Mouse (Mus musculus) liver, embryonic 13.5 days (tissue): ENCODE data around the gene Fam102a. TPM values are rescaled to one million over a fixed set of nuclear protein-coding genes. Genes with fewer than 3 reads are reported as not detected.

Source experiments
- ATAC-seq: fragments of 200-750 bp; cut with Nextera tagmentation; 2 replicates; pipeline ENCODE4 v1.8.0; 2017; ENCODE audit warnings: low read depth, mild to moderate bottlenecking, moderate number of reproducible peaks, moderate library complexity
- DNase-seq: peaks from one replicate; pipeline ENCODE4 v3.0.0; 2022
- H3K27ac ChIP-seq: fragments of 300-500 bp; sonication (generic); 2 replicates; pipeline ENCODE4 v1.5.1; 2015; ENCODE audit warnings: moderate library complexity, mild to moderate bottlenecking, inconsistent platforms
- H3K27me3 ChIP-seq: fragments of 300-500 bp; sonication (generic); 2 replicates; pipeline ENCODE4 v1.6.1; 2015; ENCODE audit warnings: mild to moderate bottlenecking, inconsistent platforms
- H3K36me3 ChIP-seq: fragments of 300-500 bp; sonication (generic); 2 replicates; pipeline ENCODE4 v1.6.1; 2015; ENCODE audit warnings: mild to moderate bottlenecking, inconsistent platforms
- H3K4me1 ChIP-seq: fragments of 300-500 bp; sonication (generic); replicated peaks from 2 replicates; pipeline ENCODE4 v1.6.1; 2015; ENCODE audit warnings: inconsistent platforms
- H3K4me2 ChIP-seq: fragments of 300-500 bp; sonication (generic); 2 replicates; pipeline ENCODE4 v1.6.1; 2015; ENCODE audit warnings: inconsistent platforms, mild to moderate bottlenecking, moderate library complexity
- H3K4me3 ChIP-seq: fragments of 300-500 bp; sonication (generic); replicated peaks from 2 replicates; pipeline ENCODE4 v1.5.1; 2015; ENCODE audit warnings: mild to moderate bottlenecking, inconsistent platforms
- H3K9ac ChIP-seq: fragments of 300-500 bp; sonication (generic); 2 replicates; pipeline ENCODE4 v1.6.1; 2015; ENCODE audit warnings: mild to moderate bottlenecking, inconsistent platforms
- H3K9me3 ChIP-seq: fragments of 300-500 bp; sonication (generic); replicated peaks from 2 replicates; pipeline ENCODE4 v1.6.1; 2016; ENCODE audit warnings: inconsistent platforms
- WGBS: fragments of 180-500 bp; shearing (Covaris S2); methylation state at CpG from one replicate; pipeline ENCODE4 v1.1.7; 2015; ENCODE audit not compliant: insufficient replicate concordance; 5-methylcytosine and 5-hydroxymethylcytosine counted together
- polyA plus RNA-seq: library from polyadenylated mRNA; unstranded; fragments of >200 nt; fragmentation: Nextera tagmentation; extraction: Ambion mirVana; gene quantifications from 2 replicates; pipeline ENCODE4 v1.2.1, GENCODE M21; 2015

Gene Fam102a
- polyA plus RNA-seq, 1 experiment from 2014 or later, result 1.1 TPM

DNA sequence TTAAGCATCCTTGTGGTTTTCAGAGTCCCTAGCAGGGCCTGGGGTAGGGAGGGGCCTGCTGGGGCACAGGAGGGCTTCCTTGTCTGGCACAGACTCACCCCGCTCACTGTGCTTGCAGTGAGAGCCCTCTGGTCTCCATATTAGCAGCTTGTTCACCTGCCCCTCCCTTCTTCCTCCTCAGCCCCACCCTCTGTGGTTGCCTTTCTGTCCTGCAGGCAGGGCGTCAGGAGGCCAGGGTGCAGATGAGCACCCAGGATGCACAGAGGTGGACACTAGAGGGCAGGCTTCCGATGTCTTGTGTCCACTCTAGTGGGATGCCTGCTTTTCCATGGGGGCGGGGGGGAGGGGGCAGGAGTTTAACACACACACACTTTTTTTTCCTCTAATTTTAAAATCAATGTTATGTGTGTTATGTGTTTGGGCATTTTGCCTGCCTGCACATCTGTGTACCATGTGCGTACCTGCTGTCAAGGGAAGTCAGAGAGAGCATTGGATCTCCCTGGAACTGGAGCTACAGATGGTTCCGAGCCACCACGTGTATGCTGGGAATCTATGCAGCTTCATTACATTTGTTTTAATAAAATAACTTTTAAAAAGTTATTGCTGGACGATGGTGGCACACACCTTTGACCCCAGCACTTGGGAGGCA lies 66.4 kb downstream of the Fam102a start:
- ATAC-seq, result peak; percentile 79
- H3K4me3 ChIP-seq, result no peak overlapping the region
- peaks cover 4% of the 10 kb centered on the region; the same call in 1 of the 2 replicates for H3K36me3 ChIP-seq
- peak overlapping the region; percentile 54; the same call in 1 of the 2 replicates for H3K9ac ChIP-seq
- 34% methylated on average over 8 of the region's 8 CpGs for WGBS
- peak overlapping the region; percentile 39; the same call in 1 of the 2 replicates for H3K27ac ChIP-seq
- H3K9me3 ChIP-seq, result no peaks in the 10 kb centered on the region
- peak overlapping the region; percentile 67 for H3K4me2 ChIP-seq
- H3K27me3 ChIP-seq, result no peaks in the 10 kb centered on the region
- H3K4me1 ChIP-seq, result peaks cover 39% of the 10 kb centered on the region
- peak; percentile 64 for DNase-seq

GRCm38 (mm10) chr2:32602600-32603054 lies 67.5 kb downstream of the Fam102a start:
- peaks cover 48% of the 10 kb centered on the region for H3K4me1 ChIP-seq

GRCm38 (mm10) chr2:32604631-32605030 lies 69.5 kb downstream of the Fam102a start:
- H3K9me3 ChIP-seq, result no peaks in the 10 kb centered on the region
- peak overlapping the region; percentile 29 for H3K4me3 ChIP-seq
- DNase-seq (no peak), ATAC-seq (no peak)
- 29% methylated on average over 10 of the region's 10 CpGs for WGBS
- no peaks in the 10 kb centered on the region for H3K36me3 ChIP-seq
- H3K27me3 ChIP-seq, result no peaks in the 10 kb centered on the region
- H3K4me1 ChIP-seq, result peaks cover 68% of the 10 kb centered on the region
- no peak overlapping the region for H3K27ac ChIP-seq
- H3K4me2 ChIP-seq, result peak overlapping the region; percentile 38
- peak overlapping the region; percentile 15; the same call in 1 of the 2 replicates for H3K9ac ChIP-seq

More at GRCm38 (mm10) chr2:32602600-32603054, 67.5 kb downstream of the Fam102a start:
- DNase-seq (peak; percentile 81), ATAC-seq (peak; percentile 54)
- under 1% methylated on average over 11 of the region's 11 CpGs for WGBS
- Histone ChIP-seq H3K27ac (peak overlapping the region; percentile 66), H3K9me3 (no peaks in the 10 kb centered on the region), H3K4me3 (peak overlapping the region; percentile 54), H3K4me2 (peak overlapping the region; percentile 67), H3K27me3 (no peaks in the 10 kb centered on the region), H3K36me3 (0 out of 2 replicates have a peak, but pooled peaks cover 4% of the 10 kb centered on the region), H3K9ac (peak overlapping the region; percentile 48; the same call in 1 of the 2 replicates)

DNA sequence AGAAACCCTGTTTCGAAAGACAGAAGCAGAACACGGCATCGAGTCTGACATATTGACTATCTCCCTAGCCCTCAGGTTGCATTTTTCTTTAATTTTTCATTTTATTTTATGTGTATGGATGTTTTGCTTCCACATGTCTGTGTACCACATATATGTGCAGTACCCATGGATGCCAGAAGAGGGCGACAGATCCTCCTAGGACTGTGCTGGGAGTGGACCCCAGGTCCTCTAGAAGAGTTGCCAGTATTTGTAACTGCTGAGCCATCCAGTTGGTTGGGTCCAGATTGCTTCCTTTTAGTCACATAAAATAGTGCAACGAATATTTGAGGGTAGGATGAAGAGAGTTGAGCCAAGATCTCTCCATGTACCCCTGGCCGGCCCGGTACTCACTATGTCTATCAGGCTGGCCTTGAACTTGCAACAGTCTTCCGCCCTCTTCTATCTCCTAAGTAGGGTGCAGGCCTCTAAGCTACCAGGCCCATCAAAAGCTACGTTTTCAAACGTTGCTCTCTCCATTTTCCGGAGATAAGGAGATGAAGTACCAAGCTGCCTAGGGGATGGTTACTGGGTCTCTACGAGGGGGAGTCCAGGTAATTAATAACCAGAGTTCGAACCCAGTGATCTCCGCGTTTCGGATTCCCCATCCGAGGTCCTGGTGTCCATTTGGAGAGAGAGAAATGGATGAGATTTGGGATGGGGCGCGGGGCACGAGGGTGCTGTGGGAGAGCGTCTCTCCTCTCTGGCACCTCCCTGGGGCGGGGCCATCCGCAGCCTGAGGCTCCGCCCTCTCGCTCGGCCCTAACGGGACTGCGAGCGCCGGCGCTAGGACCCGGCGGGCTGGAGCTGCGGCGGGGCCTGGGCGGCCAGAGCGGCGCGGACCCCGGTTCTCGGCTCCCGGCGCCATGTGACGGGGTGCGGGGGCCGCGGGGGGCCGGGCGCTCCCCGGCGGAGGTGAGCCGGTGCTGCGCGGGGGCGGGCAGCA lies 71.3 kb downstream of the Fam102a start:
- 9% methylated on average over 52 of the region's 55 CpGs for WGBS
- H3K9ac ChIP-seq, result peak overlapping the region; percentile 83

GRCm38 (mm10) chr2:32607262-32607947 lies 72.3 kb downstream of the Fam102a start:
- H3K27ac ChIP-seq, result peak overlapping the region; percentile 83
- peak overlapping the region; percentile 83 for H3K9ac ChIP-seq
- DNase-seq (peak; percentile 48), ATAC-seq (peak; percentile 30)
- H3K4me1 ChIP-seq, result peaks cover 79% of the 10 kb centered on the region
- under 1% methylated on average over 34 of the region's 34 CpGs for WGBS
- no peaks in the 10 kb centered on the region for H3K9me3 ChIP-seq
- peak overlapping the region; percentile 97 for H3K4me2 ChIP-seq
- peak overlapping the region; percentile 76 for H3K4me3 ChIP-seq
- no peaks in the 10 kb centered on the region for H3K27me3 ChIP-seq
- peaks cover 5% of the 10 kb centered on the region for H3K36me3 ChIP-seq

More for the DNA sequence above, 71.3 kb downstream of the Fam102a start:
- peak; percentile 74 for ATAC-seq
- peak overlapping the region; percentile 83 for H3K27ac ChIP-seq
- peak; percentile 89 for DNase-seq
- no peaks in the 10 kb centered on the region for H3K27me3 ChIP-seq
- peak overlapping the region; percentile 97 for H3K4me2 ChIP-seq
- H3K9me3 ChIP-seq, result no peaks in the 10 kb centered on the region
- peaks cover 79% of the 10 kb centered on the region for H3K4me1 ChIP-seq
- no peaks in the 10 kb centered on the region for H3K36me3 ChIP-seq
- peak overlapping the region; percentile 76 for H3K4me3 ChIP-seq

DNA sequence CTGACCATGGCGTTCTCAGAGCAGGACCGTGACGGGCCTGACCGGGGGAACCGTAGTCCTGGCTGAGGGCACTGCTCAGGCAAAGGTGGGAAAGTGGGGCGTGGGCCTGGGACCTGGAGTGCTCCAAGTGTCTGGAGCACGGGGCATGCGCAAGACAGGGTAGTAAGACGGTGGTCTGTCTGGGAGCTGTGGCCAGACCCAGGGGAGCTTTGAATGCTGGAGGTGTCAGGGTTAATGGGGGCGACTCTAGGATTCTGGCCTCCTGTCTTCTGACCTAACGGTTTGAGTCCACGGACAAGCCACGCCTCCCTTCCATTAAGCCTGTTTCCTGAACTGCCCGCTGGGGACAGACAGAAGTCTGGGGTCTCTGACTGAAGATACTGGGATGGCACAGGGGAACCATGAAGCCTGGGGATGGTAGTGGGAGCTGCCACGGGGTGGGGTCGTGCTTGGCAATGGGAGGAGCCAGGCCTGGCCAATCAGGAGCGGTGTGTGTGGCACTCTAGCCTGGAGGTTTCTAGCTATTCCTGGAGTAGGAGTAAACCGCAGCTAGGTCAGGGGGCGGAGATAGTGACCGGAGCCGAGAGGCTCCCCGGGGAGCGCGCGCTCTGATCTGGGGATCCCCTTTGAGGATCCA lies 73.1 kb downstream of the Fam102a start:
- DNase-seq (peak; percentile 78), ATAC-seq (peak; percentile 76)
- H3K27ac ChIP-seq, result peak overlapping the region; percentile 83
- no peaks in the 10 kb centered on the region for H3K27me3 ChIP-seq
- peaks cover 13% of the 10 kb centered on the region for H3K36me3 ChIP-seq
- 2% methylated on average over 25 of the region's 25 CpGs for WGBS
- peak overlapping the region; percentile 97 for H3K4me2 ChIP-seq
- peak overlapping the region; percentile 83 for H3K9ac ChIP-seq
- H3K9me3 ChIP-seq, result no peaks in the 10 kb centered on the region
- peak overlapping the region; percentile 76 for H3K4me3 ChIP-seq
- H3K4me1 ChIP-seq, result peaks cover 76% of the 10 kb centered on the region

GRCm38 (mm10) chr2:32608778-32609435 lies 73.8 kb downstream of the Fam102a start:
- Histone ChIP-seq H3K4me3 (peak overlapping the region; percentile 76), H3K9ac (peak overlapping the region; percentile 83), H3K4me1 (peaks cover 76% of the 10 kb centered on the region), H3K9me3 (no peaks in the 10 kb centered on the region), H3K4me2 (peak overlapping the region; percentile 97), H3K36me3 (peaks cover 18% of the 10 kb centered on the region), H3K27ac (peak overlapping the region; percentile 83), H3K27me3 (no peaks in the 10 kb centered on the region)
- DNase-seq (peak; percentile 11), ATAC-seq (peak; percentile 46)
- WGBS, result 41% methylated on average over 18 of the region's 18 CpGs

DNA sequence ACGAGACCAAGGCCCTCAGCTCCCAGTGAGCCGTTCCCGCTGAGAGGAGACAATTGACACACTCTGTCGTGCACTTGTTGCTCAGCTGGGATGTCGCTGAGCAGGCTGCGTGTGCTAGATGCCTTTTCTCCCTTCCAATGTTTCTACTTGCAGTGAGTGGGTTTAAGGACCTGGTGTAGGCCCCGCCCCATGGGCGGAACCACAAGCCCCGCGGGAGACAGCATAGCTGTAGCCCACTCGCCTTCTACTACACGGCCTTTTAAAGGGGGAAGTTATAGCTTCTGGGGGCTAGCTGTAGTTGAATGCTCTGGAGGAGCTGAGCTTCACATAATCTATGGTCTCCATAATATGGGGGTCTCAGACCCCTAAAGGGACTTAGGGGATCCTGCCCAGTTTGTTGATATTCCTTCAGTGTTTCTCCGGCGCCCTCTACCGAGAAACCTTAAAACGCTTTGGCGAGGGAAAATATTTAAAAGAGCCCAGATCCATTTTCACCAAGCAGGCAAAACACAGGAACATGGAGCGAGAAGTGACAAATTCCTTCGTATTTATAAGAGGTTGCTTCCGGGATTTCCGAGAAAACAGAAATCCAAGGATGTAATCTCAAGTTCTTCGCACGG lies 75.6 kb downstream of the Fam102a start:
- peak overlapping the region; percentile 26 for H3K27ac ChIP-seq
- no peaks in the 10 kb centered on the region for H3K27me3 ChIP-seq
- peaks cover 65% of the 10 kb centered on the region for H3K4me1 ChIP-seq
- H3K9me3 ChIP-seq, result no peaks in the 10 kb centered on the region
- H3K9ac ChIP-seq, result peak overlapping the region; percentile 50
- ATAC-seq (no peak), DNase-seq (peak; percentile 47)
- WGBS, result 15% methylated on average over 23 of the region's 23 CpGs
- H3K36me3 ChIP-seq, result peaks cover 31% of the 10 kb centered on the region
- peak overlapping the region; percentile 52 for H3K4me3 ChIP-seq
- peak overlapping the region; percentile 97 for H3K4me2 ChIP-seq

- no peaks in the 10 kb centered on the region for H3K27me3 ChIP-seq
- H3K27ac ChIP-seq, result no peak overlapping the region; the same call in 1 of the 2 replicates
- ATAC-seq, result no peak
- peaks cover 46% of the 10 kb centered on the region for H3K36me3 ChIP-seq
- H3K9me3 ChIP-seq, result no peaks in the 10 kb centered on the region
- peaks cover 52% of the 10 kb centered on the region for H3K4me1 ChIP-seq
- DNase-seq, result peak; percentile 53
- no peak overlapping the region for H3K4me2 ChIP-seq
- H3K9ac ChIP-seq, result no peak overlapping the region
- no peak overlapping the region for H3K4me3 ChIP-seq
- 64% methylated on average over 26 of the region's 26 CpGs for WGBS
Measured at GRCm38 (mm10) chr2:32612274-32612673, 77.1 kb downstream of the Fam102a start.
